Mouse (Mus musculus): ENCODE measurements at regions not wholly inside any gene's neighbourhood (a gene's known extent, or its start where the extent isn't known, plus 50 kb on each side); places are given as distances from the start of the nearest gene placed in this dataset.

GRCm38 (mm10) chr13:72815933-72816553, 187.4 kb downstream of the Irx2 start:
- TF ChIP-seq CTCF (IDR thresholded peaks at IDR 0.05; ENCODE audit: low read depth) (no peak), EP300 (IDR thresholded peaks at IDR 0.05; ENCODE audit: low read depth) (no peak)
